8 mouse cellular contexts compared by ENCODE assay signal in genomic region chr11:72488753-72489271, GRCm38 (mm10). TPM values are rescaled to one million over a fixed set of nuclear protein-coding genes. Genes with fewer than 3 reads are reported as not detected.
DNase-seq lines count a peak whose midpoint lies in the region; ATAC-seq and TF ChIP-seq lines count a peak whose summit lies in the region.

No protein-coding gene starts in this region.

- TF ChIP-seq CTCF in bone marrow, adult 2 months (IDR thresholded peaks at IDR 0.05; ENCODE audit: control insufficient read depth, insufficient read depth, low read length): no peak

- H3K4me2 ChIP-seq in forebrain, embryonic 15.5 days (replicated peaks): peak overlapping the region; percentile 75
- H3K4me2 ChIP-seq in intestine, embryonic 16.5 days (ENCODE audit: low read depth, low read length): peak overlapping the region; percentile 97
- H3K4me2 ChIP-seq in limb, embryonic 14.5 days (replicated peaks; ENCODE audit: low read depth, low read length, severe bottlenecking): peak overlapping the region; percentile 98
- peak overlapping the region; percentile 87 for H3K4me2 ChIP-seq in neural tube, embryonic 12.5 days (replicated peaks)

- peaks cover 42% of the 10 kb centered on the region for H3K4me1 ChIP-seq in erythroblast, embryonic 14.5 days (ENCODE audit: control insufficient read depth)
- peaks cover 2% of the 10 kb centered on the region; the same call in 1 of the 2 replicates for H3K4me1 ChIP-seq in bone marrow, adult 2 months (ENCODE audit: control insufficient read depth, insufficient read depth, low read length)
- peaks cover 39% of the 10 kb centered on the region for H3K4me1 ChIP-seq in forebrain, embryonic 15.5 days
- H3K4me1 ChIP-seq in intestine, embryonic 16.5 days (ENCODE audit: control insufficient read depth, insufficient read depth, low read length): peaks cover 8% of the 10 kb centered on the region; the same call in 1 of the 2 replicates
- peaks cover 9% of the 10 kb centered on the region for H3K4me1 ChIP-seq in limb, embryonic 14.5 days (ENCODE audit: control insufficient read depth, insufficient read depth, low read length)
- peaks cover 27% of the 10 kb centered on the region for H3K4me1 ChIP-seq in neural tube, embryonic 12.5 days

- under 1% methylated on average over 38 of the region's 38 CpGs for WGBS in bone marrow, adult 2 months
- WGBS in forebrain, embryonic 15.5 days: under 1% methylated on average over 38 of the region's 38 CpGs
- WGBS in intestine, embryonic 16.5 days: under 1% methylated on average over 38 of the region's 38 CpGs
- 2% methylated on average over 38 of the region's 38 CpGs for WGBS in limb, embryonic 14.5 days
- under 1% methylated on average over 38 of the region's 38 CpGs for WGBS in neural tube, embryonic 12.5 days

- DNase-seq in limb, embryonic 14.5 days (ENCODE audit: low spot score): no peak
- no peak for DNase-seq in urinary bladder, adult 2 months (ENCODE audit: low spot score)

- TF ChIP-seq POLR2A in bone marrow, adult 2 months (IDR thresholded peaks at IDR 0.05; ENCODE audit: borderline replicate concordance, control insufficient read depth, low read depth, low read length): no peak
- TF ChIP-seq POLR2A in limb, embryonic 14.5 days (IDR thresholded peaks at IDR 0.05; ENCODE audit: borderline replicate concordance, extremely low read depth, insufficient read depth, insufficient read length): no peak

- H3K27me3 ChIP-seq in erythroblast, embryonic 14.5 days (ENCODE audit: control insufficient read depth): peaks cover 40% of the 10 kb centered on the region
- no peaks in the 10 kb centered on the region; the same call in 1 of the 2 replicates for H3K27me3 ChIP-seq in forebrain, embryonic 15.5 days
- H3K27me3 ChIP-seq in intestine, embryonic 16.5 days (replicated peaks; ENCODE audit: control insufficient read depth, insufficient read depth, low read length): peaks cover 15% of the 10 kb centered on the region
- peaks cover 28% of the 10 kb centered on the region for H3K27me3 ChIP-seq in limb, embryonic 14.5 days (ENCODE audit: control insufficient read depth, insufficient read depth, low read length)
- peaks cover 30% of the 10 kb centered on the region for H3K27me3 ChIP-seq in neural tube, embryonic 12.5 days (replicated peaks)

- H3K36me3 ChIP-seq in erythroblast, embryonic 14.5 days (ENCODE audit: control insufficient read depth): no peaks in the 10 kb centered on the region
- H3K36me3 ChIP-seq in forebrain, embryonic 15.5 days: no peaks in the 10 kb centered on the region
- H3K36me3 ChIP-seq in intestine, embryonic 16.5 days (ENCODE audit: control insufficient read depth, insufficient read depth, low read length): no peaks in the 10 kb centered on the region
- no peaks in the 10 kb centered on the region for H3K36me3 ChIP-seq in limb, embryonic 14.5 days (ENCODE audit: control insufficient read depth, insufficient read depth, low read length)
- no peaks in the 10 kb centered on the region for H3K36me3 ChIP-seq in neural tube, embryonic 12.5 days

- peak overlapping the region; percentile 71 for H3K9ac ChIP-seq in forebrain, embryonic 15.5 days (replicated peaks)
- peak overlapping the region; percentile 67 for H3K9ac ChIP-seq in intestine, embryonic 16.5 days (ENCODE audit: low read depth, low read length)
- peak overlapping the region; percentile 51 for H3K9ac ChIP-seq in limb, embryonic 14.5 days (ENCODE audit: low read depth, low read length, severe bottlenecking)
- peak overlapping the region; percentile 84 for H3K9ac ChIP-seq in neural tube, embryonic 12.5 days

- no peak for ATAC-seq in erythroblast, adult 5-6 weeks (replicated peaks; ENCODE audit: low FRiP score, poor library complexity, severe bottlenecking)
- peak; percentile 76 for ATAC-seq in forebrain, embryonic 15.5 days (replicated peaks)
- peak; percentile 32 for ATAC-seq in intestine, embryonic 16.5 days
- no peak for ATAC-seq in limb, embryonic 14.5 days (ENCODE audit: low FRiP score, low read depth)
- peak; percentile 76 for ATAC-seq in neural tube, embryonic 12.5 days (ENCODE audit: low FRiP score, low read depth)

- no peak overlapping the region for H3K27ac ChIP-seq in bone marrow, adult 2 months (ENCODE audit: control insufficient read depth, insufficient read depth, low read depth, low read length, poor library complexity)
- H3K27ac ChIP-seq in forebrain, embryonic 15.5 days (replicated peaks): peak overlapping the region; percentile 87
- no peak overlapping the region for H3K27ac ChIP-seq in intestine, embryonic 16.5 days (ENCODE audit: low read length)
- no peak overlapping the region for H3K27ac ChIP-seq in limb, embryonic 14.5 days (replicated peaks; ENCODE audit: low read depth, low read length)
- H3K27ac ChIP-seq in neural tube, embryonic 12.5 days: peak overlapping the region; percentile 68; the same call in 1 of the 2 replicates

- H3K9me3 ChIP-seq in erythroblast, embryonic 14.5 days (ENCODE audit: control insufficient read depth, low read length): no peaks in the 10 kb centered on the region
- H3K9me3 ChIP-seq in forebrain, embryonic 15.5 days: no peaks in the 10 kb centered on the region
- H3K9me3 ChIP-seq in intestine, embryonic 16.5 days (ENCODE audit: control insufficient read depth, low read length): no peaks in the 10 kb centered on the region
- H3K9me3 ChIP-seq in limb, embryonic 14.5 days (ENCODE audit: control insufficient read depth, low read length): no peaks in the 10 kb centered on the region
- H3K9me3 ChIP-seq in neural tube, embryonic 12.5 days: no peaks in the 10 kb centered on the region

- peak overlapping the region; percentile 58 for H3K4me3 ChIP-seq in erythroblast, embryonic 14.5 days (replicated peaks)
- H3K4me3 ChIP-seq in bone marrow, adult 2 months (replicated peaks; ENCODE audit: control insufficient read depth, low read depth, low read length): peak overlapping the region; percentile 58
- H3K4me3 ChIP-seq in forebrain, embryonic 15.5 days: peak overlapping the region; percentile 66
- H3K4me3 ChIP-seq in intestine, embryonic 16.5 days (ENCODE audit: low read length): peak overlapping the region; percentile 67
- H3K4me3 ChIP-seq in limb, embryonic 14.5 days (replicated peaks; ENCODE audit: low read length): peak overlapping the region; percentile 50
- H3K4me3 ChIP-seq in neural tube, embryonic 12.5 days: peak overlapping the region; percentile 70

RNA-seq across cellular contexts. Expression of gene Spns2, which starts 0.9 kb away (rescaled TPM):
- polyA plus RNA-seq in erythroblast, embryonic 14.5 days (2012): 0.10 and 0.16 TPM in 2 replicates
- total RNA-seq in erythroblast, adult 5-6 weeks (2015; ENCODE audit: low replicate concordance): 1.3 TPM in 1 of 2 replicates, not detected in the other
- 1.4 and 2.0 TPM in 2 replicates for total RNA-seq in erythroblast, adult 5-6 weeks (2017; ENCODE audit: low replicate concordance)
- polyA plus RNA-seq in bone marrow, adult 2 months (2011; ENCODE audit: insufficient read depth, insufficient read length, low replicate concordance, missing spikeins): 6.3 and 10.7 TPM in 2 replicates
- polyA plus RNA-seq in forebrain, embryonic 15.5 days (2015; fragmentation: Nextera tagmentation; extraction: Ambion mirVana): 8.7 and 9.1 TPM in 2 replicates
- 5.9 and 7.5 TPM in 2 replicates for polyA plus RNA-seq in intestine, embryonic 16.5 days (2015; fragmentation: Nextera tagmentation; extraction: Ambion mirVana)
- polyA plus RNA-seq in limb, embryonic 14.5 days (2012; rRNA removed): 15.9 and 16.6 TPM in 2 replicates
- polyA plus RNA-seq in limb, embryonic 14.5 days (2014; fragmentation: Nextera tagmentation; extraction: Ambion mirVana): 5.9 and 6.3 TPM in 2 replicates
- polyA plus RNA-seq in neural tube, embryonic 12.5 days (2016; fragmentation: Nextera tagmentation; extraction: Ambion mirVana): 10.1 and 13.0 TPM in 2 replicates
- polyA plus RNA-seq in urinary bladder, adult 2 months (2012; rRNA removed): 17.9 and 20.1 TPM in 2 replicates

RNA-seq across cellular contexts. Expression of gene Mybbp1a, which starts 47.7 kb away (rescaled TPM):
- 4.1 TPM in 2 replicates for polyA plus RNA-seq in erythroblast, embryonic 14.5 days (2012)
- 44.7 and 49.6 TPM in 2 replicates for total RNA-seq in erythroblast, adult 5-6 weeks (2015; ENCODE audit: low replicate concordance)
- total RNA-seq in erythroblast, adult 5-6 weeks (2017; ENCODE audit: low replicate concordance): 11.8 and 27.4 TPM in 2 replicates
- 40.0 and 68.3 TPM in 2 replicates for polyA plus RNA-seq in bone marrow, adult 2 months (2011; ENCODE audit: insufficient read depth, insufficient read length, low replicate concordance, missing spikeins)
- 90.0 and 97.2 TPM in 2 replicates for polyA plus RNA-seq in forebrain, embryonic 15.5 days (2015; fragmentation: Nextera tagmentation; extraction: Ambion mirVana)
- polyA plus RNA-seq in intestine, embryonic 16.5 days (2015; fragmentation: Nextera tagmentation; extraction: Ambion mirVana): 119 and 141 TPM in 2 replicates
- polyA plus RNA-seq in limb, embryonic 14.5 days (2012; rRNA removed): 103 and 110 TPM in 2 replicates
- polyA plus RNA-seq in limb, embryonic 14.5 days (2014; fragmentation: Nextera tagmentation; extraction: Ambion mirVana): 123 and 127 TPM in 2 replicates
- 105 and 111 TPM in 2 replicates for polyA plus RNA-seq in neural tube, embryonic 12.5 days (2016; fragmentation: Nextera tagmentation; extraction: Ambion mirVana)
- polyA plus RNA-seq in urinary bladder, adult 2 months (2012; rRNA removed): 55.1 and 75.5 TPM in 2 replicates

RNA-seq across cellular contexts. Expression of gene Ggt6, which starts 53.5 kb away (rescaled TPM):
- not detected in 2 replicates for polyA plus RNA-seq in erythroblast, embryonic 14.5 days (2012)
- not detected in 2 replicates for total RNA-seq in erythroblast, adult 5-6 weeks (2015; ENCODE audit: low replicate concordance)
- total RNA-seq in erythroblast, adult 5-6 weeks (2017; ENCODE audit: low replicate concordance): not detected in 2 replicates
- polyA plus RNA-seq in bone marrow, adult 2 months (2011; ENCODE audit: insufficient read depth, insufficient read length, low replicate concordance, missing spikeins): not detected in 2 replicates
- polyA plus RNA-seq in forebrain, embryonic 15.5 days (2015; fragmentation: Nextera tagmentation; extraction: Ambion mirVana): not detected in 2 replicates
- 19.2 and 21.2 TPM in 2 replicates for polyA plus RNA-seq in intestine, embryonic 16.5 days (2015; fragmentation: Nextera tagmentation; extraction: Ambion mirVana)
- 4.6 and 4.9 TPM in 2 replicates for polyA plus RNA-seq in limb, embryonic 14.5 days (2012; rRNA removed)
- polyA plus RNA-seq in limb, embryonic 14.5 days (2014; fragmentation: Nextera tagmentation; extraction: Ambion mirVana): 4.8 and 5.9 TPM in 2 replicates
- not detected in 2 replicates for polyA plus RNA-seq in neural tube, embryonic 12.5 days (2016; fragmentation: Nextera tagmentation; extraction: Ambion mirVana)
- polyA plus RNA-seq in urinary bladder, adult 2 months (2012; rRNA removed): 3.6 and 3.7 TPM in 2 replicates

Comparison
In these comparisons a context has a peak if more than half of its experiments do, and no peak if none do; other contexts are left out.
1. ATAC-seq: peak in forebrain, embryonic 15.5 days (single experiment), intestine, embryonic 16.5 days (single experiment) and neural tube, embryonic 12.5 days (single experiment); none in erythroblast, adult 5-6 weeks (single experiment) and limb, embryonic 14.5 days (single experiment).
2. H3K27ac ChIP-seq: peak in forebrain, embryonic 15.5 days (single experiment) and neural tube, embryonic 12.5 days (single experiment); none in bone marrow, adult 2 months (single experiment), intestine, embryonic 16.5 days (single experiment) and limb, embryonic 14.5 days (single experiment).
3. Peak in every context shown above with its lines, with median percentiles within 50 percentile points of each other: H3K4me3 ChIP-seq, H3K4me2 ChIP-seq and H3K9ac ChIP-seq.